Mouse (Mus musculus): ENCODE measurements at regions not wholly inside any gene's neighbourhood (a gene's known extent, or its start where the extent isn't known, plus 50 kb on each side); places are given as distances from the start of the nearest gene placed in this dataset.

- no peak for TF ChIP-seq POLR2A (IDR thresholded peaks at IDR 0.05; ENCODE audit: borderline replicate concordance, insufficient read depth, low read length)
- no peak for TF ChIP-seq CTCF (IDR thresholded peaks at IDR 0.05; ENCODE audit: borderline replicate concordance, insufficient read depth, low read depth, low read length)
Observed at GRCm38 (mm10) chr8:115991989-115992388, 284.4 kb upstream of the Maf start.

Data from cerebellum, adult 2 months (tissue).